Mouse (Mus musculus) spleen, adult 2 months (tissue): ENCODE results near the gene Rreb1. TPM values are rescaled to one million over a fixed set of nuclear protein-coding genes. Genes with fewer than 3 reads are reported as not detected.

Experiments used
- DNase-seq, 2 experiments: peaks; one replicate each; pipeline versions ENCODE4 v3.0.0 to v3.0.0-alpha.2; 2012 to 2021; ENCODE audit warnings: low spot score in 2 of 2, low read depth in 1 of 2
- H3K27ac ChIP-seq: fragments of 200-500 bp; 2 replicates; pipeline ENCODE4 v1.5.1; 2012; ENCODE audit warnings: low read length, inconsistent platforms; ENCODE audit not compliant: insufficient read depth
- H3K27me3 ChIP-seq: fragments of 200-500 bp; 2 replicates; pipeline ENCODE4 v1.6.1; 2012; ENCODE audit warnings: mild to moderate bottlenecking, moderate library complexity, low read length, inconsistent platforms; ENCODE audit not compliant: control insufficient read depth, insufficient read depth
- H3K36me3 ChIP-seq: fragments of 200-500 bp; 2 replicates; pipeline ENCODE4 v1.6.1; 2012; ENCODE audit warnings: mild to moderate bottlenecking, low read length, inconsistent platforms; ENCODE audit not compliant: control insufficient read depth, insufficient read depth
- H3K4me1 ChIP-seq: fragments of 200-500 bp; 2 replicates; pipeline ENCODE4 v1.6.1; 2011; ENCODE audit warnings: inconsistent platforms; ENCODE audit not compliant: control insufficient read depth, insufficient read depth, insufficient read length
- H3K4me3 ChIP-seq: fragments of 200-500 bp; 2 replicates; pipeline ENCODE4 v1.5.1; 2011; ENCODE audit warnings: mild to moderate bottlenecking, inconsistent platforms; ENCODE audit not compliant: insufficient read depth, insufficient read length; ENCODE audit errors: extremely low read depth
- CTCF ChIP-seq: fragments of 200-500 bp; IDR thresholded peaks from 2 replicates; pipeline ENCODE4 v1.5.1; 2011; ENCODE audit warnings: mild to moderate bottlenecking, inconsistent platforms; ENCODE audit not compliant: insufficient read depth, insufficient read length, insufficient replicate concordance; ENCODE audit errors: extremely low read depth
- POLR2A ChIP-seq: fragments of 200-500 bp; IDR thresholded peaks from 2 replicates; pipeline ENCODE4 v1.6.1; 2011; ENCODE audit warnings: low read depth, low read length, inconsistent platforms
- WGBS: fragments of 180-500 bp; shearing (Covaris S2); methylation state at CpG from one replicate; pipeline ENCODE4 v1.1.7; 2018; 5-methylcytosine and 5-hydroxymethylcytosine counted together
- polyA plus RNA-seq: library from polyadenylated mRNA; depleted of rRNA; stranded (reverse); fragments of >200 nt; gene quantifications from 2 replicates; pipeline ENCODE4 v1.2.3, GENCODE M21; 2012

The Rreb1 gene
- polyA plus RNA-seq, 1 experiment: 15.5 TPM

GRCm38 (mm10) chr13:37930621-37931020, 152.4 kb downstream of the Rreb1 start:
- TF ChIP-seq CTCF: no peak
- no peak for TF ChIP-seq POLR2A
- 97% methylated on average over 23 of the region's 23 CpGs for WGBS
- H3K27ac ChIP-seq: no peak overlapping the region
- DNase-seq: no peak
- H3K4me3 ChIP-seq: no peak overlapping the region
- no peaks in the 10 kb centered on the region for H3K27me3 ChIP-seq
- peaks cover 52% of the 10 kb centered on the region for H3K36me3 ChIP-seq
- H3K4me1 ChIP-seq: no peaks in the 10 kb centered on the region

DNA sequence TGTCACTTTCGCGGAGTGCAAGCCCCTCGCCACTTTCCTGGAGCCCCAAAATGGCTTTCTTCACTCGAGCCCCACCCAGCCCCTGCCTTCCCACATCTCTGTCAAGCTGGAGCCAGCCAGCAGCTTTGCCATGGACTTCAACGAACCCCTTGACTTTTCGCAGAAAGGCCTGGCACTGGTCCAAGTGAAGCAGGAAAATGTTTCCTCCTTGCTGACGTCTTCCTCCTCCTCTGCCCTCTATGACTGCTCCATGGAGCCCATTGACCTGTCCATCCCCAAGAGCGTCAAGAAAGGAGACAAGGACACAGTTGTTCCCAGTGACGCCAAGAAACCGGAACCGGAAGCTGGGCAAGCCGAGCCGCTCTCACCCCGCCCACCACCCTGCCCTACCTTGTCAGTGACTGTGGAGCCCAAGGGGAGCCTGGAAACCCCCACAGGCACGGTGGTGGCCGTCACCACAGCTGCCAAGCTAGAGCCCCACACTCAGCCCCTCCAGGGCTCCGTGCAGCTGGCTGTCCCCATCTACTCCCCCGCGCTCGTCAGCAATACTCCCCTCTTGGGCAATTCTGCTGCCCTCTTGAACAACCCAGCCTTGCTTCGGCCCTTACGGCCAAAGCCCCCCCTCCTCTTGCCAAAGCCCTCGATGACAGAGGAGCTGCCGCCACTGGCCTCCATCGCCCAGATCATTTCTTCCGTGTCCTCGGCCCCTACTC, 153.2 kb downstream of the Rreb1 start:
- Histone ChIP-seq H3K4me1 (no peaks in the 10 kb centered on the region), H3K27me3 (no peaks in the 10 kb centered on the region), H3K27ac (no peak overlapping the region; the same call in 1 of the 2 replicates), H3K4me3 (no peak overlapping the region), H3K36me3 (peaks cover 57% of the 10 kb centered on the region)
- TF ChIP-seq CTCF: no peak
- TF ChIP-seq POLR2A: no peak
- WGBS: 84% methylated on average over 27 of the region's 27 CpGs
- DNase-seq: no peak

DNA sequence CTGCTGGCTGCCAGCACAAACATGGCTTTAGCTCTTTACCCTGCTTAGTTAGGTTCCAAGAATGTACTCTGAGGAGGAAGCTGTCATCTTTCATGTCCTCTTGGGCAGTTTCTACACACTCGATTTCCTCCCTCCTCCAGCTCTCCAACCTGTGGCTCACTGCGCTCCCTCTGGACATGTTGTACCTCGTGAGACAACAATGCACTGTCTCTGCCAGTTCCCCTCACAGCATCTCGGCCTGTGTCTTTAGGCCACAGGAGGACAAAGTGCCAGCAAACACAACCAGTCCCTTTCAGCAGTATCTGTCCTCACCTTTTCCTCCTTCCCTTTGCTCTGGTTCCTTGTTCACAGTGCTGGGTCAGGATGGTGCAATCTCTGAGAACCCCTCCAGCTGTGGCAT, 155.9 kb downstream of the Rreb1 start:
- Histone ChIP-seq H3K36me3 (peaks cover 56% of the 10 kb centered on the region), H3K27ac (no peak overlapping the region), H3K4me1 (no peaks in the 10 kb centered on the region), H3K27me3 (no peaks in the 10 kb centered on the region), H3K4me3 (no peak overlapping the region)
- no peak for DNase-seq
- WGBS: 80% methylated on average over 4 of the region's 4 CpGs
- TF ChIP-seq CTCF: no peak
- no peak for TF ChIP-seq POLR2A

DNA sequence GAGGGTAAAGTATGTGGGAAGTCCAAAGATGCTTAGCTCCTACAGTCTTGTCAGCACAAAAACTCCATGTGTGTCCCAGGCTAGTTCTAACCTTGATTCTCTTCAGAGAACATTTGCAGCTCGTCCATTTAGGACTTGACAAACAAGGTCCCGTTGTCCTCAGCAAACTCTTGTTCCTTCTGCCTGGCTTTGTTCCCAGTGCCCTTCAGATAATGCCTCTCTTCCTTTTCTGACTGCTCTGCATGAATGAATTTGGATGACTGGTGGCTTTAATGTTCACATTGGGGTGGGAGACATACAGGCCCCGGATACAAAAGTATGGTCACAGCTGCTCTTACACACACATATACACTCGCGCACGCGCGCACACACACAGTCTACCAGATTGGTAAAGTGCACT, 156.7 kb downstream of the Rreb1 start:
- Histone ChIP-seq H3K36me3 (peaks cover 49% of the 10 kb centered on the region), H3K4me1 (no peaks in the 10 kb centered on the region), H3K27me3 (no peaks in the 10 kb centered on the region), H3K27ac (no peak overlapping the region), H3K4me3 (no peak overlapping the region)
- no peak for DNase-seq
- 91% methylated on average over 8 of the region's 8 CpGs for WGBS
- TF ChIP-seq CTCF (no peak), POLR2A (no peak)

- H3K27ac ChIP-seq: no peak overlapping the region
- no peak for DNase-seq
- TF ChIP-seq CTCF (no peak), POLR2A (no peak)
- no peak overlapping the region for H3K4me3 ChIP-seq
- WGBS: 91% methylated on average over 3 of the region's 3 CpGs
- peaks cover 36% of the 10 kb centered on the region for H3K36me3 ChIP-seq
- no peaks in the 10 kb centered on the region for H3K4me1 ChIP-seq
- H3K27me3 ChIP-seq: no peaks in the 10 kb centered on the region
Measured at GRCm38 (mm10) chr13:37936351-37936750, 158.2 kb downstream of the Rreb1 start.

DNA sequence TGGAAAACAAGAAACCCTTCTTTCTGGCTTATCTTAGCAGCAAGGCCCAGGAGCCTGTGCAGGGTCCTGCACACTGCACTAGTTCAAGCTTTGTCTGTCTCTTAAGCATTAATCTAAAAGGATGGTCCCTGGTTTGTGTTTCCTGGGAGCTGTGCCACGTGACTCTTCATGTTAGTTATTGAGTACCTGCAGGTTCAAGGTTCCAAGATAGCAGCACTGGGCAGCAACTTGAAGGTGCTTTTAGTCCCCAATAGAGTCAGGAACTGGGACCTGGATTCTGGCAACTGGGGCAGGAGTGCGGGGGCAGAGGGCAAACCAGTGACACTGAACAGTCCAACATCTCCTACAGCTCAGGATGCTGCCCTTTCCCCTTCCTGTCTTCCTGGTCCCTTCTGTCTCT, 162.0 kb downstream of the Rreb1 start:
- no peak for TF ChIP-seq CTCF
- no peak for TF ChIP-seq POLR2A
- Histone ChIP-seq H3K27me3 (no peaks in the 10 kb centered on the region), H3K4me3 (no peak overlapping the region), H3K36me3 (peaks cover 12% of the 10 kb centered on the region), H3K27ac (no peak overlapping the region), H3K4me1 (no peaks in the 10 kb centered on the region)
- DNase-seq: no peak
- 96% methylated on average over 2 of the region's 2 CpGs for WGBS

GRCm38 (mm10) chr13:37940649-37941048, 162.4 kb downstream of the Rreb1 start:
- no peak overlapping the region for H3K4me3 ChIP-seq
- DNase-seq: no peak
- H3K27ac ChIP-seq: no peak overlapping the region
- WGBS: 81% methylated on average over 5 of the region's 5 CpGs
- TF ChIP-seq CTCF (no peak), POLR2A (no peak)
- H3K36me3 ChIP-seq: peaks cover 9% of the 10 kb centered on the region
- no peaks in the 10 kb centered on the region for H3K4me1 ChIP-seq
- H3K27me3 ChIP-seq: no peaks in the 10 kb centered on the region
